Mouse (Mus musculus): Measurements from ENCODE around the gene Clic5. TPM values are rescaled to one million over a fixed set of nuclear protein-coding genes. Genes with fewer than 3 reads are reported as not detected.

The Clic5 gene
- polyA plus RNA-seq, 1 experiment from 2014 or later, result 5.8 TPM

- H3K4me1 ChIP-seq (ENCODE audit: control insufficient read depth, insufficient read depth, low read length), result peaks cover 5% of the 10 kb centered on the region; the same call in 1 of the 2 replicates
- 54% methylated on average over 8 of the region's 8 CpGs for WGBS (ENCODE audit: insufficient replicate concordance)
- no peak overlapping the region for H3K4me2 ChIP-seq
- H3K9ac ChIP-seq (ENCODE audit: low read depth, low read length), result no peak overlapping the region
- H3K4me3 ChIP-seq (ENCODE audit: low read depth, low read length), result no peak overlapping the region
- no peak for ATAC-seq (replicated peaks; ENCODE audit: insufficient number of reproducible peaks, low FRiP score, low TSS enrichment)
- no peaks in the 10 kb centered on the region for H3K36me3 ChIP-seq (ENCODE audit: control insufficient read depth, insufficient read depth, low read length)
- H3K27me3 ChIP-seq (ENCODE audit: control insufficient read depth, insufficient read depth, low read length), result no peaks in the 10 kb centered on the region
- no peak overlapping the region for H3K27ac ChIP-seq (ENCODE audit: low read depth, low read length)
- H3K9me3 ChIP-seq (replicated peaks; ENCODE audit: control insufficient read depth, low read length), result no peaks in the 10 kb centered on the region; the same call in 1 of the 2 replicates
Measured at GRCm38 (mm10) chr17:44254698-44255097, 66.3 kb downstream of the Clic5 start.

DNA sequence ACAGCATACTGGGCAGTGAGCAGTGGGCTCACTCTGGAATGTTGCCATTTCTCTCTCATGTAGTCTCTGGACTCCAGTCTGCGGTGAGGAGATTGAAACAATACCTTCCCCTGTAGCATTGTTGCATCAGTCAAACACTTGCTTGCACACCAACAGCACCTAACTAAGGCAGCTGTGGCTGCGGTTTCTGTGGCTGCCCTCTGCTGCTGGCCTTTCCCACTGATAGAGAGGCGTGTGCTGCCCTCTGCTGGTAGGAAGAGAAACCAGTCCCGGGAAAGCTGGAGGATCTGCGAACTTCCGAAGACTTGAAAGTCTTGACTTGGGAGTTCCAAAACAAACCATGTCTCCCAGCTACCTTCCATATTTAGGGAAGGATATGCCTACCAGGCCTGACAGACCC, 68.2 kb downstream of the Clic5 start:
- Histone ChIP-seq H3K27me3 (ENCODE audit: control insufficient read depth, insufficient read depth, low read length) (peaks cover 2% of the 10 kb centered on the region; the same call in 1 of the 2 replicates), H3K4me3 (ENCODE audit: low read depth, low read length) (no peak overlapping the region), H3K4me2 (no peak overlapping the region), H3K27ac (ENCODE audit: low read depth, low read length) (no peak overlapping the region), H3K4me1 (ENCODE audit: control insufficient read depth, insufficient read depth, low read length) (peaks cover 5% of the 10 kb centered on the region; the same call in 1 of the 2 replicates), H3K9me3 (replicated peaks; ENCODE audit: control insufficient read depth, low read length) (no peaks in the 10 kb centered on the region), H3K36me3 (ENCODE audit: control insufficient read depth, insufficient read depth, low read length) (no peaks in the 10 kb centered on the region), H3K9ac (ENCODE audit: low read depth, low read length) (no peak overlapping the region)
- WGBS (ENCODE audit: insufficient replicate concordance), result 6% methylated on average over 6 of the region's 6 CpGs
- no peak for ATAC-seq (replicated peaks; ENCODE audit: insufficient number of reproducible peaks, low FRiP score, low TSS enrichment)

GRCm38 (mm10) chr17:44259245-44259644, 70.9 kb downstream of the Clic5 start:
- Histone ChIP-seq H3K9me3 (replicated peaks; ENCODE audit: control insufficient read depth, low read length) (no peaks in the 10 kb centered on the region), H3K4me3 (ENCODE audit: low read depth, low read length) (no peak overlapping the region), H3K4me2 (no peak overlapping the region), H3K9ac (ENCODE audit: low read depth, low read length) (no peak overlapping the region), H3K27ac (ENCODE audit: low read depth, low read length) (no peak overlapping the region), H3K36me3 (ENCODE audit: control insufficient read depth, insufficient read depth, low read length) (no peaks in the 10 kb centered on the region), H3K27me3 (ENCODE audit: control insufficient read depth, insufficient read depth, low read length) (peaks cover 2% of the 10 kb centered on the region; the same call in 1 of the 2 replicates), H3K4me1 (ENCODE audit: control insufficient read depth, insufficient read depth, low read length) (peaks cover 5% of the 10 kb centered on the region; the same call in 1 of the 2 replicates)
- 37% methylated on average over 6 of the region's 6 CpGs for WGBS (ENCODE audit: insufficient replicate concordance)
- no peak for ATAC-seq (replicated peaks; ENCODE audit: insufficient number of reproducible peaks, low FRiP score, low TSS enrichment)

DNA sequence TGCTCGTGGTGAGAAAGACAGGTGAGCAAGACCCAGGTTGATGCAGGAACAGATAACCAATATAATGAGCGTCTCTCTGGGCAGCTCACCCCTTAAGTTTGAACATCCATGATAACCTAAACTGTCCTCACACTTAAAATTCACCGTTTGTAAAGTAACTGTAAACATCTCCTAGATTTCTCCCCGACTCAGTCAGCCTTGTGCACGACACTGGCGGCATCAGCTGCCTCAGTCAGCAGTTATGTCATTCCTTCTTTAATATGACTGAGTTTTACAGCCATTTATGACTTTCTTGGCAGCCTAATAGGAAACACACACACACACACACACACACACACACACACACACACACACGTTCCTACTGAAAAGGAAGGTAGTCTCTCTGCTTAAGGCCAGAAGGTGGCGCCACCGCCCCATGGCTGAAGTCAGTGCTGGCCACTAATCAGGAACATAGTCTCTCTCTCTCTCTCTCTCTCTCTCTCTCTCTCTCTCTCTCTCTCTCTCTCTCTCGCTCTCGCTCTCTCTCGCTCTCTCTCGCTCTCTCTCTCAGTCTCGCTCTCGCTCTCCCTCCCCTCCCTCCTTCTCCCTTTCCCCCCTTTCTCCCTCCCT, 73.3 kb downstream of the Clic5 start:
- Histone ChIP-seq H3K9ac (ENCODE audit: low read depth, low read length) (no peak overlapping the region), H3K4me1 (ENCODE audit: control insufficient read depth, insufficient read depth, low read length) (peaks cover 5% of the 10 kb centered on the region; the same call in 1 of the 2 replicates), H3K9me3 (replicated peaks; ENCODE audit: control insufficient read depth, low read length) (no peaks in the 10 kb centered on the region), H3K4me3 (ENCODE audit: low read depth, low read length) (no peak overlapping the region), H3K4me2 (no peak overlapping the region), H3K27me3 (ENCODE audit: control insufficient read depth, insufficient read depth, low read length) (peaks cover 2% of the 10 kb centered on the region; the same call in 1 of the 2 replicates), H3K36me3 (ENCODE audit: control insufficient read depth, insufficient read depth, low read length) (no peaks in the 10 kb centered on the region), H3K27ac (ENCODE audit: low read depth, low read length) (no peak overlapping the region)
- ATAC-seq (replicated peaks; ENCODE audit: insufficient number of reproducible peaks, low FRiP score, low TSS enrichment), result no peak
- 30% methylated on average over 9 of the region's 15 CpGs for WGBS (ENCODE audit: insufficient replicate concordance)

- 89% methylated on average over 7 of the region's 7 CpGs for WGBS (ENCODE audit: insufficient replicate concordance)
- Histone ChIP-seq H3K4me3 (ENCODE audit: low read depth, low read length) (no peak overlapping the region), H3K27me3 (ENCODE audit: control insufficient read depth, insufficient read depth, low read length) (no peaks in the 10 kb centered on the region), H3K9me3 (replicated peaks; ENCODE audit: control insufficient read depth, low read length) (no peaks in the 10 kb centered on the region), H3K27ac (ENCODE audit: low read depth, low read length) (no peak overlapping the region), H3K36me3 (ENCODE audit: control insufficient read depth, insufficient read depth, low read length) (no peaks in the 10 kb centered on the region), H3K9ac (ENCODE audit: low read depth, low read length) (no peak overlapping the region), H3K4me2 (no peak overlapping the region), H3K4me1 (ENCODE audit: control insufficient read depth, insufficient read depth, low read length) (no peaks in the 10 kb centered on the region)
- ATAC-seq (replicated peaks; ENCODE audit: insufficient number of reproducible peaks, low FRiP score, low TSS enrichment), result no peak
Measured at GRCm38 (mm10) chr17:44270043-44270442, 81.7 kb downstream of the Clic5 start.

DNA sequence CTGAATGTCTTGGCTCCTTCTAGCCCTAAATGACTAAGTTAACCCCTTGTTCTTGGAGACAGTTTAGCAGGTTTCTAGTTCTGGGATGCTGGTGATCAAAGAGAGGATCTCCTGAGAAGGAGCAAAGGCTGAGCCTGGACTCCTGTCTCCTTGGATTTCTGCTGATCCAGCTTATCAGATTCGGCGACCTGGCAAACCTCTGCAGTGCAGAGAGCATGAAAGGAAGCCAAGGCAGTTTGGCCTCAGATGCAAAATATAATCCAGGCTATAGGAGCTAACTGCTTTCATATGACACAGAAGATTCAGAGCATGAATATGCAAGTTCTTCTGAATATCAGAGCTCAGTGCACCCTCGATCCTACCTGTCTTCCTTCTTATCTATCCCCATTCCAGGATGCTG, 83.0 kb downstream of the Clic5 start:
- 72% methylated on average over 3 of the region's 3 CpGs for WGBS (ENCODE audit: insufficient replicate concordance)
- no peak for ATAC-seq (replicated peaks; ENCODE audit: insufficient number of reproducible peaks, low FRiP score, low TSS enrichment)
- Histone ChIP-seq H3K9me3 (replicated peaks; ENCODE audit: control insufficient read depth, low read length) (no peaks in the 10 kb centered on the region), H3K4me3 (ENCODE audit: low read depth, low read length) (no peak overlapping the region), H3K9ac (ENCODE audit: low read depth, low read length) (no peak overlapping the region), H3K4me2 (no peak overlapping the region), H3K27ac (ENCODE audit: low read depth, low read length) (no peak overlapping the region), H3K27me3 (ENCODE audit: control insufficient read depth, insufficient read depth, low read length) (no peaks in the 10 kb centered on the region), H3K36me3 (ENCODE audit: control insufficient read depth, insufficient read depth, low read length) (no peaks in the 10 kb centered on the region), H3K4me1 (ENCODE audit: control insufficient read depth, insufficient read depth, low read length) (no peaks in the 10 kb centered on the region)

DNA sequence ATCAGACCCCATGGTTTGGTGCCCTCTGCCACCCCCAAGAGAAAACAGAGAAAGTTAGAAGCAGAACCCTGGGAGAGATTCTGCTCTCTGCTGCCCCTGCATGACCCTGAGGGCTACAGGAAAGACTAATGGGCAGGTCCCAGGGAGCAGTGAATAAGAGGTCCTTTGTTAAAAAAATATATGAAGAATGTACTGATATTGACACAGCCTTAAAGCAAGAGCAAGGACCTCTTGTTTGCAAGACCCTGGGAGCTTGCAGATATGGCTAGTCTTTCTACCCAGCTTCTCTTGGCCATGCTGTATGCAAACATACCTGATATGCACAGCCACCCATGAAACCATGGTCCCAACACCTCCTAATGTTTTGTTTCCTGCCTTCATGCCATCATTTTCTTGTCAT, 86.4 kb downstream of the Clic5 start:
- H3K36me3 ChIP-seq (ENCODE audit: control insufficient read depth, insufficient read depth, low read length), result no peaks in the 10 kb centered on the region
- H3K4me2 ChIP-seq, result no peak overlapping the region
- no peak overlapping the region for H3K9ac ChIP-seq (ENCODE audit: low read depth, low read length)
- H3K27me3 ChIP-seq (ENCODE audit: control insufficient read depth, insufficient read depth, low read length), result no peaks in the 10 kb centered on the region
- no peak overlapping the region for H3K4me3 ChIP-seq (ENCODE audit: low read depth, low read length)
- H3K9me3 ChIP-seq (replicated peaks; ENCODE audit: control insufficient read depth, low read length), result no peaks in the 10 kb centered on the region
- H3K4me1 ChIP-seq (ENCODE audit: control insufficient read depth, insufficient read depth, low read length), result no peaks in the 10 kb centered on the region
- no peak for ATAC-seq (replicated peaks; ENCODE audit: insufficient number of reproducible peaks, low FRiP score, low TSS enrichment)
- no peak overlapping the region for H3K27ac ChIP-seq (ENCODE audit: low read depth, low read length)

GRCm38 (mm10) chr17:44288320-44288719, 99.9 kb downstream of the Clic5 start:
- no peak overlapping the region for H3K27ac ChIP-seq (ENCODE audit: low read depth, low read length)
- no peak for ATAC-seq (replicated peaks; ENCODE audit: insufficient number of reproducible peaks, low FRiP score, low TSS enrichment)
- no peak overlapping the region for H3K4me2 ChIP-seq
- no peaks in the 10 kb centered on the region for H3K27me3 ChIP-seq (ENCODE audit: control insufficient read depth, insufficient read depth, low read length)
- WGBS (ENCODE audit: insufficient replicate concordance), result 88% methylated on average over 1 of the region's 1 CpGs
- no peaks in the 10 kb centered on the region for H3K4me1 ChIP-seq (ENCODE audit: control insufficient read depth, insufficient read depth, low read length)
- no peak overlapping the region for H3K9ac ChIP-seq (ENCODE audit: low read depth, low read length)
- no peak overlapping the region for H3K4me3 ChIP-seq (ENCODE audit: low read depth, low read length)
- H3K36me3 ChIP-seq (ENCODE audit: control insufficient read depth, insufficient read depth, low read length), result no peaks in the 10 kb centered on the region
- H3K9me3 ChIP-seq (replicated peaks; ENCODE audit: control insufficient read depth, low read length), result no peaks in the 10 kb centered on the region

- Histone ChIP-seq H3K9ac (ENCODE audit: low read depth, low read length) (no peak overlapping the region), H3K9me3 (replicated peaks; ENCODE audit: control insufficient read depth, low read length) (no peaks in the 10 kb centered on the region), H3K4me2 (no peak overlapping the region), H3K27me3 (ENCODE audit: control insufficient read depth, insufficient read depth, low read length) (no peaks in the 10 kb centered on the region), H3K36me3 (ENCODE audit: control insufficient read depth, insufficient read depth, low read length) (no peaks in the 10 kb centered on the region), H3K4me1 (ENCODE audit: control insufficient read depth, insufficient read depth, low read length) (peaks cover 14% of the 10 kb centered on the region; the same call in 1 of the 2 replicates), H3K4me3 (ENCODE audit: low read depth, low read length) (no peak overlapping the region), H3K27ac (ENCODE audit: low read depth, low read length) (no peak overlapping the region)
- ATAC-seq (replicated peaks; ENCODE audit: insufficient number of reproducible peaks, low FRiP score, low TSS enrichment), result no peak
- 83% methylated on average over 1 of the region's 1 CpGs for WGBS (ENCODE audit: insufficient replicate concordance)
Measured at GRCm38 (mm10) chr17:44297221-44297620, 108.8 kb downstream of the Clic5 start.

All from heart, embryonic 11.5 days (tissue).